Mouse (Mus musculus): ENCODE data around the gene Btrc. TPM values are rescaled to one million over a fixed set of nuclear protein-coding genes. Genes with fewer than 3 reads are reported as not detected.

The Btrc gene
- total and polyA plus RNA-seq, 3 experiments, result 11.0 to 20.7 (median 14.0) TPM

DNA sequence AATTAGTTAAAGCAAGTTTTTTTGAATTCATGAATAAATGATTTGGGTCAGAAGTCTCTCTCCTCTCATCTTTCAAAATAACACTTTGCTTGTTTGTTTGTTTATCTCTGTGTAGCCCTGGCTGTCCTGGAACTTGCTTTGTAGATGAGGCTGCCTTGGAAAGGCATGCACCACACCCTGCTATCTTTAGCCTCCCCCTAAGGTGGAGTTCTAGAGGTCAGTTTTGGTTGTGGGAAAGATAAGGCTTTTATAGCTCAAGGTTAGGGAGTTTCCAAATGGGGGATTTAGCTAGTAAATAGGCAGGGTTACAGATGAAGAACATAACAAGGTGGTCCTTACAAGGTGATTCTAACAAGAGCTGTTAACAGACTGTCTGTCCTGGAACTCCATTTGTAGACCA lies 3.0 kb upstream of the Btrc start:
- in situ Hi-C loops (cut with MboI; ENCODE audit: low pct_ligation_motif_present, low pct_unique_long_range_greater_than_20kb, low sequenced_read_pairs) (no loop called here), dilution Hi-C loops (cut with MboI; ENCODE audit: extremely low pct_ligation_motif_present, extremely low pct_unique_long_range_greater_than_20kb, low sequenced_read_pairs) (no loop called here)
- Histone ChIP-seq H3K36me3 (replicated peaks in 1 of 2; ENCODE audit: control insufficient read depth in 1 of 2, insufficient read depth in 1 of 2, low read length in 1 of 2) (no peaks in the 10 kb centered on the region), H3K4me2 (ENCODE audit: insufficient read depth, low read depth, poor library complexity, severe bottlenecking) (no peak overlapping the region), H3K4me1 (ENCODE audit: control insufficient read depth in 1 of 2, insufficient read depth in 2 of 2) (peaks cover 2 to 11% of the 10 kb centered on the region in 2 experiments), H3K27ac (ENCODE audit: insufficient read depth, low read depth) (no peak overlapping the region), H3K9me3 (replicated peaks; ENCODE audit: low read length) (no peaks in the 10 kb centered on the region), H3K79me2 (replicated peaks; ENCODE audit: control insufficient read depth, extremely low read depth, insufficient read depth, poor library complexity, severe bottlenecking) (no peaks in the 10 kb centered on the region), H3K9ac (ENCODE audit: insufficient read depth, low read depth) (no peak overlapping the region), H3K27me3 (replicated peaks) (no peaks in the 10 kb centered on the region), H3K4me3 (replicated peaks in 1 of 3; ENCODE audit: low read depth in 2 of 3, low read length in 2 of 3, poor library complexity in 1 of 3) (no peak overlapping the region)
- no peak for DNase-seq (ENCODE audit: extremely low read depth)
- TF ChIP-seq ZKSCAN1 (IDR thresholded peaks at IDR 0.05; ENCODE audit: borderline replicate concordance, low read depth, low read length) (no peak), NELFE (IDR thresholded peaks at IDR 0.05; ENCODE audit: low read depth, low read length) (no peak), GABPA (IDR thresholded peaks at IDR 0.05; ENCODE audit: insufficient replicate concordance, low read depth, low read length) (no peak), CTCF (conservative IDR thresholded peaks at IDR 0.05 in 1 of 2, IDR thresholded peaks at IDR 0.05 in 1 of 2; ENCODE audit: low read depth in 2 of 2, low read length in 2 of 2) (no peak), ZC3H11A (IDR thresholded peaks at IDR 0.05; ENCODE audit: low read depth, low read length) (no peak), MXI1 (IDR thresholded peaks at IDR 0.05; ENCODE audit: low read depth, low read length) (no peak), USF2 (conservative IDR thresholded peaks at IDR 0.05; ENCODE audit: low read depth, low read length) (no peak)

DNA sequence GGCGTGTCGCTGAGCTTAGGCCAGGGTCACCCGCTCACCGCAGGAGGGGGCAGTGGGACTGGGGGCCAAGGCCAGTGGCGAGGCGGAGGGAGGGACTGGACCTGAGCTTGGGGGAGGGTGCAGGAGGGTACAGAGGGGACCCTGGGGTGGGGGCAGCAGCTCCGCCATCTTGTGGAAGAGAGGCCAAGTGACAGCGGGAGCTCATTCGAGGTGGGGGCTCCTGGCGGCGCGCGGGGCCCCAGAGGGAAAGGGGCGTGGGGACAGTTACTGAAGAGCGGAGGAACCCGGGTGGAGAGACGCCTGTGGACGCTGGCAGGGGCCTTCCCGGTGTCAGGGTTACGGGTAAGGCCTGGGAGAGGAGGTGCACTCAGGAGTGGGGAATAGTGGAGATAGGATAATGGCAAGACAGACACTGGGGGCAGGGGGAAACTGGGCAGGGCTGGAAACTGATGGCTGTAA lies 428 bp downstream of the Btrc start:
- dilution Hi-C loops (cut with MboI; ENCODE audit: extremely low pct_ligation_motif_present, extremely low pct_unique_long_range_greater_than_20kb, low sequenced_read_pairs), result no loop called here
- H3K4me2 ChIP-seq (ENCODE audit: insufficient read depth, low read depth, poor library complexity, severe bottlenecking), result peak overlapping the region; percentile 63
- peak overlapping the region; percentile 65; the same call in 1 of the 2 replicates for H3K27ac ChIP-seq (ENCODE audit: insufficient read depth, low read depth)
- H3K4me1 ChIP-seq (ENCODE audit: control insufficient read depth in 1 of 2, insufficient read depth in 2 of 2), result peaks cover 2 to 11% of the 10 kb centered on the region in 2 experiments
- peak overlapping the region; percentile 73 to 90 (median 90) for H3K4me3 ChIP-seq (replicated peaks in 1 of 3; ENCODE audit: low read depth in 2 of 3, low read length in 2 of 3, poor library complexity in 1 of 3)
- no peak for DNase-seq (ENCODE audit: extremely low read depth)
- peak overlapping the region; percentile 74 for H3K9ac ChIP-seq (ENCODE audit: insufficient read depth, low read depth)
- no peaks in the 10 kb centered on the region for H3K27me3 ChIP-seq (replicated peaks)
- H3K79me2 ChIP-seq (replicated peaks; ENCODE audit: control insufficient read depth, extremely low read depth, insufficient read depth, poor library complexity, severe bottlenecking), result no peaks in the 10 kb centered on the region
- TF ChIP-seq ZMIZ1 (IDR thresholded peaks at IDR 0.05; ENCODE audit: low read depth, low read length) (0 out of 2 replicates have a peak, but pooled peaks have one; percentile 17), CTCF (conservative IDR thresholded peaks at IDR 0.05 in 1 of 2, IDR thresholded peaks at IDR 0.05 in 1 of 2; ENCODE audit: low read depth in 2 of 2, low read length in 2 of 2) (peak in 1 of 2 experiments; percentile 18; a peak in 1 of 4 replicates), ETS1 (conservative IDR thresholded peaks at IDR 0.05; ENCODE audit: low read depth, low read length) (no peak), POLR2AphosphoS2 (IDR thresholded peaks at IDR 0.05; ENCODE audit: low read depth, low read length) (no peak), KAT2A (IDR thresholded peaks at IDR 0.05; ENCODE audit: insufficient replicate concordance, low read length) (no peak), MAZ (IDR thresholded peaks at IDR 0.05; ENCODE audit: low read depth, low read length) (no peak), ZKSCAN1 (IDR thresholded peaks at IDR 0.05; ENCODE audit: borderline replicate concordance, low read depth, low read length) (no peak), RAD21 (IDR thresholded peaks at IDR 0.05; ENCODE audit: low read depth, low read length) (no peak), POLR2A (IDR thresholded peaks at IDR 0.05; ENCODE audit: low read depth, low read length) (no peak), JUN (IDR thresholded peaks at IDR 0.05; ENCODE audit: insufficient read depth, low read depth, low read length) (no peak), RCOR1 (conservative IDR thresholded peaks at IDR 0.05; ENCODE audit: low read depth, low read length) (no peak), ZC3H11A (IDR thresholded peaks at IDR 0.05; ENCODE audit: low read depth, low read length) (no peak), SIN3A (IDR thresholded peaks at IDR 0.05; ENCODE audit: low read length) (0 out of 2 replicates have a peak, but pooled peaks have one; percentile 2), BHLHE40 (IDR thresholded peaks at IDR 0.05; ENCODE audit: low read depth, low read length) (no peak), HCFC1 (IDR thresholded peaks at IDR 0.05; ENCODE audit: low read depth, low read length) (no peak), MEF2A (IDR thresholded peaks at IDR 0.05; ENCODE audit: borderline replicate concordance, low read depth, low read length) (no peak), MYC (IDR thresholded peaks at IDR 0.05; ENCODE audit: low read depth, low read length) (no peak), E2F4 (IDR thresholded peaks at IDR 0.05; ENCODE audit: insufficient replicate concordance, low read depth, low read length) (no peak), SMC3 (IDR thresholded peaks at IDR 0.05; ENCODE audit: low read depth, low read length) (no peak; the same call in 1 of the 2 replicates), CHD1 (IDR thresholded peaks at IDR 0.05; ENCODE audit: low read depth, low read length) (no peak)
- H3K36me3 ChIP-seq (replicated peaks in 1 of 2; ENCODE audit: control insufficient read depth in 1 of 2, insufficient read depth in 1 of 2, low read length in 1 of 2), result peaks cover 0 to 13% of the 10 kb centered on the region in 2 experiments
- H3K9me3 ChIP-seq (replicated peaks; ENCODE audit: low read length), result no peaks in the 10 kb centered on the region
- in situ Hi-C loops (cut with MboI; ENCODE audit: low pct_ligation_motif_present, low pct_unique_long_range_greater_than_20kb, low sequenced_read_pairs), result no loop called here

Data from CH12.LX (cell line).